Mouse (Mus musculus): ENCODE results near the gene Fam180a. TPM values are rescaled to one million over a fixed set of nuclear protein-coding genes. Genes with fewer than 3 reads are reported as not detected.
A peak's percentile ranks its signal among the peaks of the same experiment; 100 is the strongest.

The Fam180a gene
- polyA plus RNA-seq, 1 experiment from 2014 or later: 0.18 TPM

- 16% methylated on average over 18 of the region's 18 CpGs for WGBS
- Histone ChIP-seq H3K27me3 (ENCODE audit: insufficient read depth, low read length) (no peaks in the 10 kb centered on the region), H3K4me3 (replicated peaks; ENCODE audit: low read depth, low read length) (no peak overlapping the region), H3K4me2 (ENCODE audit: low read length) (0 out of 2 replicates have a peak overlapping the region, but pooled peaks have one; percentile 7), H3K9me3 (replicated peaks; ENCODE audit: low read length) (no peaks in the 10 kb centered on the region), H3K36me3 (ENCODE audit: insufficient read depth, low read length) (no peaks in the 10 kb centered on the region), H3K9ac (ENCODE audit: low read depth, low read length) (no peak overlapping the region), H3K4me1 (replicated peaks; ENCODE audit: insufficient read depth, low read length) (no peaks in the 10 kb centered on the region), H3K27ac (no peak overlapping the region)
- TF ChIP-seq CTCF (IDR thresholded peaks at IDR 0.05; ENCODE audit: low read depth): no peak
- ATAC-seq (replicated peaks; ENCODE audit: low FRiP score, low read depth): no peak
- DNase-seq (ENCODE audit: low spot score): no peak
Measured at GRCm38 (mm10) chr6:35353846-35354621, 28.1 kb upstream of the Fam180a start.

GRCm38 (mm10) chr6:35353416-35353815 lies 27.5 kb upstream of the Fam180a start:
- H3K36me3 ChIP-seq (ENCODE audit: insufficient read depth, low read length): no peaks in the 10 kb centered on the region
- no peaks in the 10 kb centered on the region for H3K4me1 ChIP-seq (replicated peaks; ENCODE audit: insufficient read depth, low read length)
- WGBS: 61% methylated on average over 5 of the region's 5 CpGs
- no peak for TF ChIP-seq CTCF (IDR thresholded peaks at IDR 0.05; ENCODE audit: low read depth)
- no peaks in the 10 kb centered on the region for H3K9me3 ChIP-seq (replicated peaks; ENCODE audit: low read length)
- no peak for ATAC-seq (replicated peaks; ENCODE audit: low FRiP score, low read depth)
- H3K27ac ChIP-seq: no peak overlapping the region
- no peak overlapping the region for H3K4me3 ChIP-seq (replicated peaks; ENCODE audit: low read depth, low read length)
- H3K27me3 ChIP-seq (ENCODE audit: insufficient read depth, low read length): no peaks in the 10 kb centered on the region
- H3K9ac ChIP-seq (ENCODE audit: low read depth, low read length): no peak overlapping the region
- no peak for DNase-seq (ENCODE audit: low spot score)
- H3K4me2 ChIP-seq (ENCODE audit: low read length): no peak overlapping the region

GRCm38 (mm10) chr6:35352867-35353266 lies 26.9 kb upstream of the Fam180a start:
- TF ChIP-seq CTCF (IDR thresholded peaks at IDR 0.05; ENCODE audit: low read depth): no peak
- Histone ChIP-seq H3K36me3 (ENCODE audit: insufficient read depth, low read length) (no peaks in the 10 kb centered on the region), H3K9ac (ENCODE audit: low read depth, low read length) (no peak overlapping the region), H3K9me3 (replicated peaks; ENCODE audit: low read length) (no peaks in the 10 kb centered on the region), H3K27ac (no peak overlapping the region), H3K4me2 (ENCODE audit: low read length) (no peak overlapping the region), H3K4me3 (replicated peaks; ENCODE audit: low read depth, low read length) (no peak overlapping the region), H3K27me3 (ENCODE audit: insufficient read depth, low read length) (no peaks in the 10 kb centered on the region), H3K4me1 (replicated peaks; ENCODE audit: insufficient read depth, low read length) (no peaks in the 10 kb centered on the region)
- ATAC-seq (replicated peaks; ENCODE audit: low FRiP score, low read depth) (no peak), DNase-seq (ENCODE audit: low spot score) (no peak)
- 85% methylated on average over 8 of the region's 8 CpGs for WGBS

GRCm38 (mm10) chr6:35351826-35352225 lies 25.9 kb upstream of the Fam180a start:
- DNase-seq (ENCODE audit: low spot score) (no peak), ATAC-seq (replicated peaks; ENCODE audit: low FRiP score, low read depth) (no peak)
- WGBS: 96% methylated on average over 3 of the region's 3 CpGs

GRCm38 (mm10) chr6:35349784-35350183 lies 23.8 kb upstream of the Fam180a start:
- Histone ChIP-seq H3K9me3 (replicated peaks; ENCODE audit: low read length) (no peaks in the 10 kb centered on the region), H3K4me3 (replicated peaks; ENCODE audit: low read depth, low read length) (no peak overlapping the region), H3K27ac (no peak overlapping the region), H3K4me2 (ENCODE audit: low read length) (no peak overlapping the region), H3K9ac (ENCODE audit: low read depth, low read length) (no peak overlapping the region), H3K27me3 (ENCODE audit: insufficient read depth, low read length) (no peaks in the 10 kb centered on the region), H3K36me3 (ENCODE audit: insufficient read depth, low read length) (no peaks in the 10 kb centered on the region), H3K4me1 (replicated peaks; ENCODE audit: insufficient read depth, low read length) (no peaks in the 10 kb centered on the region)
- peak; percentile 87 for DNase-seq (ENCODE audit: low spot score)
- no peak for TF ChIP-seq CTCF (IDR thresholded peaks at IDR 0.05; ENCODE audit: low read depth)
- WGBS: 13% methylated on average over 7 of the region's 7 CpGs
- peak; percentile 75 for ATAC-seq (replicated peaks; ENCODE audit: low FRiP score, low read depth)

More at GRCm38 (mm10) chr6:35351826-35352225, 25.9 kb upstream of the Fam180a start:
- Histone ChIP-seq H3K9me3 (replicated peaks; ENCODE audit: low read length) (no peaks in the 10 kb centered on the region), H3K4me3 (replicated peaks; ENCODE audit: low read depth, low read length) (no peak overlapping the region), H3K4me1 (replicated peaks; ENCODE audit: insufficient read depth, low read length) (no peaks in the 10 kb centered on the region), H3K27ac (no peak overlapping the region), H3K36me3 (ENCODE audit: insufficient read depth, low read length) (no peaks in the 10 kb centered on the region), H3K27me3 (ENCODE audit: insufficient read depth, low read length) (no peaks in the 10 kb centered on the region), H3K4me2 (ENCODE audit: low read length) (no peak overlapping the region), H3K9ac (ENCODE audit: low read depth, low read length) (no peak overlapping the region)
- TF ChIP-seq CTCF (IDR thresholded peaks at IDR 0.05; ENCODE audit: low read depth): no peak

- no peak overlapping the region for H3K4me2 ChIP-seq (ENCODE audit: low read length)
- no peaks in the 10 kb centered on the region for H3K4me1 ChIP-seq (replicated peaks; ENCODE audit: insufficient read depth, low read length)
- no peak overlapping the region for H3K9ac ChIP-seq (ENCODE audit: low read depth, low read length)
- no peaks in the 10 kb centered on the region for H3K36me3 ChIP-seq (ENCODE audit: insufficient read depth, low read length)
- 27% methylated on average over 3 of the region's 3 CpGs for WGBS
- H3K4me3 ChIP-seq (replicated peaks; ENCODE audit: low read depth, low read length): no peak overlapping the region
- no peak for DNase-seq (ENCODE audit: low spot score)
- TF ChIP-seq CTCF (IDR thresholded peaks at IDR 0.05; ENCODE audit: low read depth): no peak
- no peak overlapping the region for H3K27ac ChIP-seq
- H3K27me3 ChIP-seq (ENCODE audit: insufficient read depth, low read length): no peaks in the 10 kb centered on the region
- ATAC-seq (replicated peaks; ENCODE audit: low FRiP score, low read depth): no peak
- H3K9me3 ChIP-seq (replicated peaks; ENCODE audit: low read length): no peaks in the 10 kb centered on the region
Measured at GRCm38 (mm10) chr6:35338640-35339039, 12.7 kb upstream of the Fam180a start.
